Mouse (Mus musculus) midbrain, embryonic 13.5 days (tissue): ENCODE measurements around the gene Mras. TPM values are rescaled to one million over a fixed set of nuclear protein-coding genes. Genes with fewer than 3 reads are reported as not detected.

Source experiments
- ATAC-seq: fragments of 200-750 bp; cut with Nextera tagmentation; 2 replicates; pipeline ENCODE4 v1.8.0; 2017; ENCODE audit warnings: mild to moderate bottlenecking, moderate TSS enrichment, moderate library complexity
- H3K27ac ChIP-seq: fragments of 300-500 bp; sonication (generic); 2 replicates; pipeline ENCODE4 v1.5.1; 2015; ENCODE audit warnings: inconsistent platforms, mild to moderate bottlenecking, moderate library complexity
- H3K27me3 ChIP-seq: fragments of 300-500 bp; sonication (generic); 2 replicates; pipeline ENCODE4 v1.6.1; 2015; ENCODE audit warnings: mild to moderate bottlenecking, inconsistent platforms
- H3K36me3 ChIP-seq: fragments of 300-500 bp; sonication (generic); 2 replicates; pipeline ENCODE4 v1.6.1; 2015; ENCODE audit warnings: mild to moderate bottlenecking, inconsistent platforms
- H3K4me1 ChIP-seq: fragments of 300-500 bp; sonication (generic); replicated peaks from 2 replicates; pipeline ENCODE4 v1.6.1; 2015; ENCODE audit warnings: inconsistent platforms
- H3K4me2 ChIP-seq: fragments of 300-500 bp; sonication (generic); replicated peaks from 2 replicates; pipeline ENCODE4 v1.6.1; 2015; ENCODE audit warnings: moderate library complexity, mild to moderate bottlenecking, inconsistent platforms
- H3K4me3 ChIP-seq: fragments of 300-500 bp; sonication (generic); replicated peaks from 2 replicates; pipeline ENCODE4 v1.5.1; 2015; ENCODE audit warnings: mild to moderate bottlenecking, inconsistent platforms
- H3K9ac ChIP-seq: fragments of 300-500 bp; sonication (generic); replicated peaks from 2 replicates; pipeline ENCODE4 v1.6.1; 2015; ENCODE audit warnings: mild to moderate bottlenecking, inconsistent platforms
- H3K9me3 ChIP-seq: fragments of 300-500 bp; sonication (generic); 2 replicates; pipeline ENCODE4 v1.6.1; 2016; ENCODE audit warnings: mild to moderate bottlenecking, inconsistent platforms
- WGBS: fragments of 180-500 bp; shearing (Covaris S2); methylation state at CpG from one replicate; pipeline ENCODE4 v1.1.7; 2015; 5-methylcytosine and 5-hydroxymethylcytosine counted together
- polyA plus RNA-seq: library from polyadenylated mRNA; unstranded; fragments of >200 nt; fragmentation: Nextera tagmentation; extraction: Ambion mirVana; gene quantifications from 2 replicates; pipeline ENCODE4 v1.2.1, GENCODE M21; 2015

The Mras gene
- polyA plus RNA-seq, 1 experiment from 2014 or later = 43.8 TPM

- Histone ChIP-seq H3K27ac (no peak overlapping the region), H3K4me1 (peaks cover 44% of the 10 kb centered on the region), H3K9me3 (no peaks in the 10 kb centered on the region), H3K4me3 (no peak overlapping the region), H3K9ac (no peak overlapping the region), H3K27me3 (no peaks in the 10 kb centered on the region), H3K4me2 (no peak overlapping the region), H3K36me3 (no peaks in the 10 kb centered on the region)
- 60% methylated on average over 9 of the region's 9 CpGs for WGBS
- ATAC-seq = no peak
Measured at GRCm38 (mm10) chr9:99423692-99424573, 13.2 kb downstream of the Mras start.

GRCm38 (mm10) chr9:99421914-99422313 is 15.3 kb downstream of the Mras start:
- WGBS = 77% methylated on average over 3 of the region's 3 CpGs
- Histone ChIP-seq H3K27ac (no peak overlapping the region), H3K4me1 (peaks cover 63% of the 10 kb centered on the region), H3K9me3 (no peaks in the 10 kb centered on the region), H3K9ac (no peak overlapping the region), H3K27me3 (no peaks in the 10 kb centered on the region), H3K4me2 (no peak overlapping the region), H3K36me3 (no peaks in the 10 kb centered on the region), H3K4me3 (no peak overlapping the region)
- no peak for ATAC-seq

GRCm38 (mm10) chr9:99419951-99420701 is 17.1 kb downstream of the Mras start:
- no peaks in the 10 kb centered on the region for H3K27me3 ChIP-seq
- no peak for ATAC-seq
- no peak overlapping the region for H3K4me3 ChIP-seq
- no peak overlapping the region for H3K4me2 ChIP-seq
- H3K9me3 ChIP-seq = no peaks in the 10 kb centered on the region
- H3K4me1 ChIP-seq = peaks cover 73% of the 10 kb centered on the region
- no peaks in the 10 kb centered on the region for H3K36me3 ChIP-seq
- H3K9ac ChIP-seq = no peak overlapping the region
- H3K27ac ChIP-seq = no peak overlapping the region
- WGBS = 78% methylated on average over 8 of the region's 8 CpGs

- 0 out of 2 replicates have a peak, but pooled peaks have one; percentile 10 for ATAC-seq
- peaks cover 64% of the 10 kb centered on the region for H3K4me1 ChIP-seq
- peak overlapping the region; percentile 27; the same call in 1 of the 2 replicates for H3K27ac ChIP-seq
- 58% methylated on average over 5 of the region's 5 CpGs for WGBS
- no peak overlapping the region for H3K4me3 ChIP-seq
- no peak overlapping the region for H3K9ac ChIP-seq
- no peaks in the 10 kb centered on the region for H3K27me3 ChIP-seq
- no peaks in the 10 kb centered on the region for H3K9me3 ChIP-seq
- H3K36me3 ChIP-seq = no peaks in the 10 kb centered on the region
- no peak overlapping the region for H3K4me2 ChIP-seq
Measured at GRCm38 (mm10) chr9:99418377-99418776, 18.8 kb downstream of the Mras start.

- peaks cover 56% of the 10 kb centered on the region for H3K4me1 ChIP-seq
- H3K4me2 ChIP-seq = no peak overlapping the region
- H3K9me3 ChIP-seq = no peaks in the 10 kb centered on the region
- ATAC-seq = peak; percentile 63
- no peak overlapping the region for H3K4me3 ChIP-seq
- no peaks in the 10 kb centered on the region for H3K27me3 ChIP-seq
- peak overlapping the region; percentile 44; the same call in 1 of the 2 replicates for H3K27ac ChIP-seq
- H3K9ac ChIP-seq = no peak overlapping the region
- no peaks in the 10 kb centered on the region for H3K36me3 ChIP-seq
- WGBS = 62% methylated on average over 4 of the region's 4 CpGs
Measured at GRCm38 (mm10) chr9:99417288-99417846, 19.8 kb downstream of the Mras start.

GRCm38 (mm10) chr9:99416809-99417208 is 20.4 kb downstream of the Mras start:
- peak overlapping the region; percentile 44; the same call in 1 of the 2 replicates for H3K27ac ChIP-seq
- ATAC-seq = no peak
- H3K27me3 ChIP-seq = no peaks in the 10 kb centered on the region
- no peak overlapping the region for H3K4me3 ChIP-seq
- no peaks in the 10 kb centered on the region for H3K36me3 ChIP-seq
- no peak overlapping the region for H3K9ac ChIP-seq
- H3K4me2 ChIP-seq = no peak overlapping the region
- peaks cover 51% of the 10 kb centered on the region for H3K4me1 ChIP-seq
- WGBS = 92% methylated on average over 3 of the region's 3 CpGs
- no peaks in the 10 kb centered on the region for H3K9me3 ChIP-seq

- H3K4me1 ChIP-seq = peaks cover 25% of the 10 kb centered on the region
- no peak overlapping the region for H3K9ac ChIP-seq
- no peaks in the 10 kb centered on the region for H3K27me3 ChIP-seq
- H3K9me3 ChIP-seq = no peaks in the 10 kb centered on the region
- 95% methylated on average over 4 of the region's 4 CpGs for WGBS
- no peak overlapping the region for H3K27ac ChIP-seq
- ATAC-seq = no peak
- no peak overlapping the region for H3K4me2 ChIP-seq
- H3K4me3 ChIP-seq = no peak overlapping the region
- H3K36me3 ChIP-seq = peaks cover 5% of the 10 kb centered on the region; the same call in 1 of the 2 replicates
Measured at GRCm38 (mm10) chr9:99411785-99412184, 25.4 kb downstream of the Mras start.

- no peak overlapping the region for H3K9ac ChIP-seq
- WGBS = 95% methylated on average over 5 of the region's 5 CpGs
- ATAC-seq = no peak
Measured at GRCm38 (mm10) chr9:99411093-99411492, 26.1 kb downstream of the Mras start.

GRCm38 (mm10) chr9:99409280-99409679 is 27.9 kb downstream of the Mras start:
- H3K4me1 ChIP-seq = peaks cover 2% of the 10 kb centered on the region
- H3K27ac ChIP-seq = no peak overlapping the region
- H3K4me2 ChIP-seq = no peak overlapping the region
- no peak overlapping the region for H3K9ac ChIP-seq
- WGBS = 88% methylated on average over 3 of the region's 3 CpGs
- no peak overlapping the region for H3K4me3 ChIP-seq
- H3K9me3 ChIP-seq = no peaks in the 10 kb centered on the region
- H3K27me3 ChIP-seq = no peaks in the 10 kb centered on the region
- peaks cover 9% of the 10 kb centered on the region; the same call in 1 of the 2 replicates for H3K36me3 ChIP-seq
- ATAC-seq = no peak

More at GRCm38 (mm10) chr9:99411093-99411492, 26.1 kb downstream of the Mras start:
- no peak overlapping the region for H3K27ac ChIP-seq
- H3K27me3 ChIP-seq = no peaks in the 10 kb centered on the region
- no peak overlapping the region for H3K4me3 ChIP-seq
- peaks cover 18% of the 10 kb centered on the region for H3K4me1 ChIP-seq
- no peaks in the 10 kb centered on the region for H3K9me3 ChIP-seq
- no peak overlapping the region for H3K4me2 ChIP-seq
- peaks cover 5% of the 10 kb centered on the region; the same call in 1 of the 2 replicates for H3K36me3 ChIP-seq

- Histone ChIP-seq H3K27ac (no peak overlapping the region), H3K36me3 (peaks cover 26% of the 10 kb centered on the region), H3K4me3 (no peak overlapping the region), H3K27me3 (no peaks in the 10 kb centered on the region), H3K9ac (no peak overlapping the region), H3K4me2 (no peak overlapping the region), H3K9me3 (no peaks in the 10 kb centered on the region), H3K4me1 (no peaks in the 10 kb centered on the region)
- ATAC-seq = no peak
- WGBS = 81% methylated on average over 9 of the region's 9 CpGs
Measured at GRCm38 (mm10) chr9:99401288-99401974, 35.8 kb downstream of the Mras start.

GRCm38 (mm10) chr9:99400781-99401180 is 36.4 kb downstream of the Mras start:
- no peaks in the 10 kb centered on the region for H3K4me1 ChIP-seq
- WGBS = 89% methylated on average over 6 of the region's 6 CpGs
- no peak overlapping the region for H3K4me2 ChIP-seq
- no peak overlapping the region for H3K27ac ChIP-seq
- H3K4me3 ChIP-seq = no peak overlapping the region
- no peaks in the 10 kb centered on the region for H3K27me3 ChIP-seq
- no peak overlapping the region for H3K9ac ChIP-seq
- peaks cover 26% of the 10 kb centered on the region for H3K36me3 ChIP-seq
- no peak for ATAC-seq
- no peaks in the 10 kb centered on the region for H3K9me3 ChIP-seq
